Mouse (Mus musculus) limb, embryonic 10.5 days (tissue): ENCODE measurements around the gene Acad12. TPM values are rescaled to one million over a fixed set of nuclear protein-coding genes. Genes with fewer than 3 reads are reported as not detected.

ENCODE experiments used
- DNase-seq: peaks from one replicate; pipeline ENCODE4 v3.0.0-alpha.2; 2017; ENCODE audit warnings: low spot score
- H3K27ac ChIP-seq: fragments of 300-500 bp; sonication (generic); 2 replicates; pipeline ENCODE4 v1.5.1; 2016; ENCODE audit warnings: mild to moderate bottlenecking
- H3K27me3 ChIP-seq: fragments of 300-500 bp; sonication (generic); 2 replicates; pipeline ENCODE4 v1.6.1; 2016; ENCODE audit warnings: low read depth, mild to moderate bottlenecking; ENCODE audit not compliant: poor library complexity, severe bottlenecking
- H3K36me3 ChIP-seq: fragments of 300-500 bp; sonication (generic); 2 replicates; pipeline ENCODE4 v1.6.1; 2016; ENCODE audit warnings: mild to moderate bottlenecking, moderate library complexity
- H3K4me1 ChIP-seq: fragments of 300-500 bp; sonication (generic); 2 replicates; pipeline ENCODE4 v1.6.1; 2016
- H3K4me3 ChIP-seq: fragments of 300-500 bp; sonication (generic); 2 replicates; pipeline ENCODE4 v1.5.1; 2016; ENCODE audit warnings: mild to moderate bottlenecking, moderate library complexity
- H3K9me3 ChIP-seq: fragments of 300-500 bp; sonication (generic); replicated peaks from 2 replicates; pipeline ENCODE4 v1.6.1; 2016; ENCODE audit warnings: mild to moderate bottlenecking
- WGBS: fragments of 180-500 bp; shearing (Covaris S2); methylation state at CpG from one replicate; pipeline ENCODE4 v1.1.7; 2016; 5-methylcytosine and 5-hydroxymethylcytosine counted together
- polyA plus RNA-seq: library from polyadenylated mRNA; unstranded; fragments of >200 nt; fragmentation: Nextera tagmentation; extraction: Ambion mirVana; gene quantifications from 2 replicates; pipeline ENCODE4 v1.2.1, GENCODE M21; 2016

The Acad12 gene
- polyA plus RNA-seq, 1 experiment from 2014 or later: 3.5 TPM

GRCm38 (mm10) chr5:121591417-121592063 is 27.2 kb downstream of the Acad12 start:
- WGBS: 83% methylated on average over 11 of the region's 11 CpGs
- Histone ChIP-seq H3K4me1 (peaks cover 40% of the 10 kb centered on the region), H3K9me3 (no peaks in the 10 kb centered on the region), H3K27ac (no peak overlapping the region), H3K27me3 (no peaks in the 10 kb centered on the region), H3K4me3 (no peak overlapping the region), H3K36me3 (peaks cover 11% of the 10 kb centered on the region; the same call in 1 of the 2 replicates)
- DNase-seq: no peak

- H3K4me1 ChIP-seq: peaks cover 44% of the 10 kb centered on the region
- no peak overlapping the region for H3K27ac ChIP-seq
- DNase-seq: no peak
- H3K27me3 ChIP-seq: no peaks in the 10 kb centered on the region
- peaks cover 11% of the 10 kb centered on the region; the same call in 1 of the 2 replicates for H3K36me3 ChIP-seq
- 88% methylated on average over 6 of the region's 6 CpGs for WGBS
- H3K9me3 ChIP-seq: no peaks in the 10 kb centered on the region
- H3K4me3 ChIP-seq: no peak overlapping the region
Observed at GRCm38 (mm10) chr5:121589928-121590327, 28.8 kb downstream of the Acad12 start.

GRCm38 (mm10) chr5:121586400-121587039 is 32.2 kb downstream of the Acad12 start:
- DNase-seq: no peak
- Histone ChIP-seq H3K9me3 (no peaks in the 10 kb centered on the region), H3K36me3 (peaks cover 14% of the 10 kb centered on the region), H3K4me1 (peaks cover 21% of the 10 kb centered on the region), H3K4me3 (no peak overlapping the region), H3K27ac (no peak overlapping the region), H3K27me3 (no peaks in the 10 kb centered on the region)
- WGBS: 76% methylated on average over 6 of the region's 6 CpGs

- no peak overlapping the region for H3K27ac ChIP-seq
- 94% methylated on average over 5 of the region's 5 CpGs for WGBS
- DNase-seq: no peak
Observed at GRCm38 (mm10) chr5:121585699-121586098, 33.0 kb downstream of the Acad12 start.

DNA sequence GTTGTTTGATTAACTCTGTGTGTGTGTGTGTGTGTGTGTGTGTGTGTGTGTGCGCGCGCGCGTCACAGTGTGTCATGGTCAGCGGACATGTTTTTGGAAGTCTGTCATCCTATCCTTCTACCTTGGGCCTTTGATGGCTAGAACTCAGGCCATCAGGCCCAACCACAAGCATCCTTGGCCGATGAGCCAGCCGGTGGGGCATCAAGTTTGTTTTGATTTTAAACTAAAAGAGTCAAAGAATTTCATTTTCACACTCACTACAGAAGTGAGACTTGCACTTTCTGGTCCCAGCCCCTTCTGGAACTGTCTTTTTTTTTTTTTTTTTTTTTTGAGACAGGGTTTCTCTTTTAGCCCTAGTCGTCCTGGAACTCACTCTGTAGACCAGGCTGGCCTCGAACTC is 33.7 kb downstream of the Acad12 start:
- Histone ChIP-seq H3K4me3 (no peak overlapping the region), H3K27ac (no peak overlapping the region), H3K27me3 (no peaks in the 10 kb centered on the region), H3K4me1 (peaks cover 16% of the 10 kb centered on the region), H3K9me3 (no peaks in the 10 kb centered on the region), H3K36me3 (peaks cover 24% of the 10 kb centered on the region)
- 95% methylated on average over 10 of the region's 10 CpGs for WGBS
- DNase-seq: no peak

More at GRCm38 (mm10) chr5:121585699-121586098, 33.0 kb downstream of the Acad12 start:
- Histone ChIP-seq H3K9me3 (no peaks in the 10 kb centered on the region), H3K4me3 (no peak overlapping the region), H3K36me3 (peaks cover 19% of the 10 kb centered on the region), H3K4me1 (peaks cover 16% of the 10 kb centered on the region), H3K27me3 (no peaks in the 10 kb centered on the region)

- Histone ChIP-seq H3K36me3 (peaks cover 32% of the 10 kb centered on the region), H3K4me3 (no peak overlapping the region), H3K27ac (0 out of 2 replicates have a peak overlapping the region, but pooled peaks have one; percentile 43), H3K9me3 (no peaks in the 10 kb centered on the region), H3K27me3 (no peaks in the 10 kb centered on the region), H3K4me1 (peaks cover 16% of the 10 kb centered on the region)
- peak; percentile 39 for DNase-seq
- 63% methylated on average over 12 of the region's 12 CpGs for WGBS
Observed at GRCm38 (mm10) chr5:121583765-121584501, 34.8 kb downstream of the Acad12 start.

DNA sequence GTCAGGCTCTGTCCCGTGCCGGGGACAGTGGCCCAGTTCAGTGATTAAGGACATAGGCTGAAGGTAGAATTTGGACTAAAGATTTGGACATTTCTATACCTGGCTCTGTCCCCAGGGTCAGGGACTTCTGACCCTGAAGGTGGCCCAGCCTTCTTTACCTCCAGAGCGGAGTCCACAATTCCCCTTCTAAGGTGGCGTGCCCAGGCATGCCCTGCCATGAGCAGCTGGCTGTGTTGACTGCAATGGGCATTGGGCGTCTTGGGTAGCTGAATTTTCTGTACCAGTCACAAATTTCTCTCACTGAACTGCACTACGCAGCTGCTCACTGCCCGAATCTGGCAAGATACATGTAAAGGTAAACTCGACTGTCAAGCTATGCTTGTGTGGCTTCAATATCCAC is 36.8 kb downstream of the Acad12 start:
- 88% methylated on average over 8 of the region's 8 CpGs for WGBS
- Histone ChIP-seq H3K4me3 (no peak overlapping the region), H3K27me3 (no peaks in the 10 kb centered on the region), H3K36me3 (peaks cover 45% of the 10 kb centered on the region), H3K9me3 (no peaks in the 10 kb centered on the region), H3K27ac (no peak overlapping the region), H3K4me1 (peaks cover 16% of the 10 kb centered on the region)
- DNase-seq: no peak

DNA sequence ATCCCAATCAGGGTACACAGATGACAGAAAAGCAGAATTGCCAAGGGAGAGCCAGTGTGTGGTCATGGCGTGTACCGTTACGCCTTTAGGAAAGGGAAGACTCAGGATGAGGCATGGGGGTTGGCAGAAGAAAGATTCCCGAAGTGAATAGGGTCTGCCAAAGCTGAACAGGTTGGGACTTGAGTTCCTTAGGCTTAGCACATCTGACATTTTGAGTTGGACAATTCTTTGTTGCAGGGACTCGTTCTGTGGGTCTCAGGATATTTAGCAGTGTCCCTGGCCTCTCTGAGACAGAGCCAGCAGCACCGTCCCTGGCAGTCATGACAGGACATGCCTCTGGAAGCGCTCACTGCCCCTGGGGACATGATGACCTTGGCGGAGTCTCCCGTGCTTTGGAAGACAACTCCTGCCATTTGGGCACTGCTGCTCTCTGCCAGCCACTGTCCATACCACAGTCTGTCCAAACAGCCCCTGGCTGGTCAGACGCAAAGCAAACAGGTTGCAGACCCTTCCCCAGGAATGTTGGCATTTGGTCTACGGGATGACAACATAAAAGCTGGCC is 41.7 kb downstream of the Acad12 start:
- Histone ChIP-seq H3K27me3 (no peaks in the 10 kb centered on the region), H3K4me1 (no peaks in the 10 kb centered on the region), H3K4me3 (no peak overlapping the region), H3K27ac (no peak overlapping the region), H3K9me3 (no peaks in the 10 kb centered on the region), H3K36me3 (peaks cover 90% of the 10 kb centered on the region)
- 85% methylated on average over 11 of the region's 11 CpGs for WGBS
- no peak for DNase-seq

DNA sequence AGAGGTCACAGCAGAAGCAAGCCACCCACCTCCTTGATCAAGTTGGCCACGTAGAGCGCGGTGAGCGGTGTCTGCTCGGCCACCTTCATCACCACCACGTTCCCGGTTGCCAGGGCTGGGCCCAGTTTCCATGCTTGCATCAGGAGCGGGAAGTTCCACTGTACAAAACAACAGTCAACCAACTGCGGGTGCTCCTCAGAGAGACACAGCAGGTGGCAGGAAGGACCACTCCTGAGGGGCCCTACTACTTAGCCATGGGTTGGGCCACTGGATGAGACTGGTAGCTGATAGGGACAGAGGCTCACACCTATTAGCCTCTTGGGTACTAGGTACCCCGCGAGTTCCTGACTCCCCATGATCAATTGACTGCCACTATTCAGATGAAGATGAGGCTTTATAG is 42.9 kb downstream of the Acad12 start:
- Histone ChIP-seq H3K4me1 (no peaks in the 10 kb centered on the region), H3K9me3 (no peaks in the 10 kb centered on the region), H3K27ac (no peak overlapping the region), H3K4me3 (no peak overlapping the region), H3K36me3 (peaks cover 98% of the 10 kb centered on the region), H3K27me3 (no peaks in the 10 kb centered on the region)
- 97% methylated on average over 11 of the region's 11 CpGs for WGBS
- no peak for DNase-seq

- WGBS: 91% methylated on average over 13 of the region's 13 CpGs
- Histone ChIP-seq H3K27me3 (no peaks in the 10 kb centered on the region), H3K9me3 (no peaks in the 10 kb centered on the region), H3K4me1 (no peaks in the 10 kb centered on the region), H3K4me3 (no peak overlapping the region), H3K27ac (no peak overlapping the region), H3K36me3 (peaks cover 97% of the 10 kb centered on the region)
- no peak for DNase-seq
Observed at GRCm38 (mm10) chr5:121574145-121574544, 44.6 kb downstream of the Acad12 start.

- DNase-seq: no peak
- H3K4me3 ChIP-seq: no peak overlapping the region
- 85% methylated on average over 1 of the region's 1 CpGs for WGBS
- H3K27ac ChIP-seq: no peak overlapping the region
- no peaks in the 10 kb centered on the region for H3K4me1 ChIP-seq
- H3K27me3 ChIP-seq: no peaks in the 10 kb centered on the region
- no peaks in the 10 kb centered on the region for H3K9me3 ChIP-seq
- peaks cover 79% of the 10 kb centered on the region for H3K36me3 ChIP-seq
Observed at GRCm38 (mm10) chr5:121570787-121571186, 48.0 kb downstream of the Acad12 start.

GRCm38 (mm10) chr5:121569881-121570420 is 48.8 kb downstream of the Acad12 start:
- Histone ChIP-seq H3K4me1 (0 out of 2 replicates have a peak, but pooled peaks cover 1% of the 10 kb centered on the region), H3K36me3 (peaks cover 71% of the 10 kb centered on the region), H3K9me3 (no peaks in the 10 kb centered on the region), H3K27me3 (no peaks in the 10 kb centered on the region), H3K27ac (no peak overlapping the region), H3K4me3 (no peak overlapping the region)
- 86% methylated on average over 8 of the region's 9 CpGs for WGBS
- DNase-seq: no peak
